Comparison of ENCODE assay signal across 13 mouse cellular contexts in the genomic region with DNA sequence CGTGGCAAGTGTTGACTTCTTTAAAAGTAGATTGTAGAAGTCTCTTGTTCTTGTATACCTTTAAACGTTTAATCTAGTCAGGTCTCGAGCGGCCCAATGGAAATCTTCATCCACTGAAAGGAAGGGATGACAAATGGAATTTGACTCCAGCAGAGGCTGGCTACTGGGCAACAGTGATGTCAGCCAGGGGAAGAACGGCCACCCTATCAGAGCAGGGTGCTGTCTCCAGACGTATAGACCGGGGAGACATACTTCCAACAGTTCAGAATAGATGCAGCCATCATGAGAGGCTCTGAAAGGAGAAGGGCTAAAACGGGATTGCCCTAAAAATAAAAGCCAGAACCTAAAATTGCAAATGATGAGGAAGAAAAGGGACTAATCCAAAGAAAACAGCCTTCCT.
"Had no signal": no experiment of that assay in that cellular context is flagged by ENCODE, and none has a peak within 500 bp of the region (broad histone marks: within the 10 kb centered on the region; RNA-seq: fewer than 3 reads in every experiment).

No protein-coding gene starts in this region.

- H3K27me3 ChIP-seq: midbrain, embryonic 13.5 days; midbrain, embryonic 15.5 days; neural tube, embryonic 13.5 days; stomach, embryonic 15.5 days had no signal

- H3K9me3 ChIP-seq: midbrain, embryonic 13.5 days; midbrain, embryonic 15.5 days; neural tube, embryonic 13.5 days; stomach, embryonic 15.5 days had no signal

- H3K4me2 ChIP-seq: lung, embryonic 14.5 days; midbrain, embryonic 11.5 days; midbrain, embryonic 13.5 days; midbrain, embryonic 15.5 days; neural tube, embryonic 13.5 days; stomach, embryonic 15.5 days had no signal

- ATAC-seq: midbrain, embryonic 13.5 days; midbrain, embryonic 15.5 days had no signal

- H3K36me3 ChIP-seq: midbrain, embryonic 13.5 days; midbrain, embryonic 15.5 days; neural tube, embryonic 13.5 days; stomach, embryonic 15.5 days had no signal

- DNase-seq: lung, adult 18-20 months; lung, embryonic 14.5 days; lung, postnatal 10 days; lung, postnatal 4 days; thymus, adult 2 months; thymus, postnatal 25 days; thymus, postnatal 4 days had no signal

- H3K27ac ChIP-seq: midbrain, embryonic 13.5 days; midbrain, embryonic 15.5 days; stomach, embryonic 15.5 days; stomach, postnatal 0 days had no signal

- H3K9ac ChIP-seq: lung, embryonic 14.5 days; midbrain, embryonic 13.5 days; midbrain, embryonic 15.5 days; neural tube, embryonic 13.5 days; stomach, embryonic 15.5 days had no signal

- H3K4me3 ChIP-seq: midbrain, embryonic 13.5 days; midbrain, embryonic 15.5 days; neural tube, embryonic 13.5 days; stomach, embryonic 15.5 days had no signal

- H3K4me1 ChIP-seq: midbrain, embryonic 15.5 days had no signal
